Mouse (Mus musculus) ovary, postnatal 14 days (tissue): ENCODE data around the gene Stx2.
"Not testable (repeated sequence)": the region's sequence is repeated elsewhere in the genome, so short reads cannot be mapped to it uniquely, and the experiment has no call there.

Source experiments
- DNase-seq: peaks from one replicate; pipeline ENCODE4 v3.0.0; 2022; ENCODE audit warnings: low spot score

Gene Stx2

DNA sequence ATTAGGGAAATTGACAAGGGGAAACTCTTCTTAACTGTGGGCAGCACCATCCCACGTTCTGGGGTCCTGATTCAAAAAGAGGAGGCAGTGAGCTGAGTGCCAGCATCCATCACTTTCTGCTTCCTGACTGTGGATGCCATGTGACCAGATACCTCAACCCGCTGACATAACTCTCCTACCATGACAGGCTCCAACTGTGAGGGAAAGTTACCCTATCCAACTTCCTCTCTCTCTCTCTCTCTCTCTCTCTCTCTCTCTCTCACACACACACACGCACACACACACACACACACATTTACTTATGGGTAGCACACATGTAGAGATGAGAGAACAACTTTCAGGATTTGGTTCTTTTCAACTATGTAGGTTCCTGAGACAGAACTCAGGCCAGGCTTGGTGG is 1.2 kb upstream of the Stx2 start:
- DNase-seq = no peak

DNA sequence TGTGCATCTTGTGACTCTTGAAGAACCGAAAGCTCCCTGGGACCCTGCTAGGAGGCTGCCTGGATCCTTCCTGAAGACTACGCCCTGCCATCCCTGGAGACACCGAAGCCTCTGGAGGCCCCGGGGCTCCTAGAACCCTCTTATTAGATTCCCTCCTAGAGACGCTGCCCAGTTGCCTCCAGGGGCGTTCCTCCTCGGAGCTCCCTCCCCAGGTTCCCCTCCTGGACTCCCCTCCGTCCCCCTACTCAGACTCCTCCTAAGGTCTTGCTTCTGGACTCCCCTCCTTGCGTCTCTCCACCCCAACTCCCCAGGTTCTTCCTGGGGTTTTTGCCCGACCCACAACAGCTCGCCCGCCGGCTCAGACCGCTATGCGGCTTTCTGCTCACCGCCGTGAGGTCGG is 366 bp downstream of the Stx2 start:
- no peak for DNase-seq

GRCm38 (mm10) chr5:129007105-129007957 is 1.0 kb downstream of the Stx2 start:
- DNase-seq = no peak

DNA sequence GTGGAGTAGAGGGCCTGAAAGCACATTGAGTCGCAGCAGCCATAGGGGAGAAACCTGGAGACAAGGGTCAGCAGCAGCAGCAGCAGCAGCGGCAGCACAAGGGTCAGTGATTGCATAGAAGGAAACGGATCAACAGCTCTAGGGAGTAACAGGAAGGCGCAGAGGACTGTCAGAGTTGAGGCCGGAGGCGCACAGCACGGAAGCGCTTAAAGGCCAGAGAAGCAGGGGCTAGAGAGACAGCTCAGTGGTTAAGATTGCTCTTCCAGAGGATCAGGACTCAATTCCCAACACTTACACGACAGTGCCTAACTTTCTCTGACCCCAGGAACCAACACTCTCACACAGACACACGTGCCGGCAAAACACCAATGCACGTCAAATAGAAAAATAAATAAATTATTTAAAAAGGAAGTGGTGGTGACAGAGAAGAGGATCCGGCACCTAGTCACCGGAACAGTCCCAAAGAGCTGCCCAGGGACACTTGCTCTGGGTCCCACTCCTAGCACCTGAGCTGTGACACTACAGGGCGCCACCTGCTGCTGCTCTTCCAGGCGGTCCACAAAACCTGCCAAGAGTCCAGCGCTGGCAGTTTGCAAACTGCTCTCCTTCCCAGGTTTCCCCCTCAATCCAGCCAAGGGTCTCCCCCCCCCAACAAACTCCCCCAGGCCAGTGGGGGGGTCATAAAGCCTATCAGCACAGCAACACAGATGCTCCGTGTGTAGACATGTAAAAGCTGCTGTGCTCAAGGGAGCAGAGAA is 2.2 kb downstream of the Stx2 start:
- no peak for DNase-seq

DNA sequence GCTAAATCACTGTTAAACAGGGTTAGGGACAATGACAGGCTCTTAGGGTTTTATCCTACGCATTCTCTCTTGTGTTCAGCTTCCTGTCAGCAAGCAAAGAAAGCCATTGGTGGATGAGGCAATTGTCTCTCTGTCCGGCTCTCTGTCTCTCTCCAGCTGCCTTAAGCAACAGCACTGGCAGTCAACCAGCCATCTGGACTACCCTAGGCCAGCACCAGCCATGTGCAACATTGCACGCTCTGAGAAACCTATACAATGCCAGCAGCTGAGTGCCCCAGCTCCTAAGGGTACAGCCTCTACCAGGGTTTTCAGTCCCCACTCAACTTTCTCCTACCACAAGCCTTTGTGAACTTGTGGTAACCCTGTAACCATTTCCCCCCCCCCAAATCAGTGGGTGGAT is 3.0 kb downstream of the Stx2 start:
- no peak for DNase-seq

DNA sequence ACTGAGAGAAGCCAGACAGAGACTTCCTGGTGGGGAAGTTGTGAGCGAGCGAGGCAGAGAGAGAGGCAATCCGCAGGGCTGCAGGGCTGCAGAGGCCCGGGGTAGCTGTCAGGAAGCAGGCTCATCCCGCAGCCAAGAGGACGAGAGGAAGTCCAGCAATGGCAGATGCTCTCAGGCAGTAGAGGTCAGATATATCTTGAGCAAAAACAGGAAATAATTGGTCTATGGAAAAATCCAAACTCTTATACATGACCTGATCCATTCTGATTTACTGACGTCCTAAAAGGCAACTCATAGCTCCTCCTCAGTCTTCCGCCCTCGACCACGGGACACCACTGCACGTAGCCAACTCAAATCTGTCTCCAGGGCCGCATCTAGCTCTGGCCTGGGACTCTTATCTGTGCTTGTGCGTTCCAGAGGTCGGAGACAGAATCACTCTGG is 5.8 kb downstream of the Stx2 start:
- DNase-seq = no peak

DNA sequence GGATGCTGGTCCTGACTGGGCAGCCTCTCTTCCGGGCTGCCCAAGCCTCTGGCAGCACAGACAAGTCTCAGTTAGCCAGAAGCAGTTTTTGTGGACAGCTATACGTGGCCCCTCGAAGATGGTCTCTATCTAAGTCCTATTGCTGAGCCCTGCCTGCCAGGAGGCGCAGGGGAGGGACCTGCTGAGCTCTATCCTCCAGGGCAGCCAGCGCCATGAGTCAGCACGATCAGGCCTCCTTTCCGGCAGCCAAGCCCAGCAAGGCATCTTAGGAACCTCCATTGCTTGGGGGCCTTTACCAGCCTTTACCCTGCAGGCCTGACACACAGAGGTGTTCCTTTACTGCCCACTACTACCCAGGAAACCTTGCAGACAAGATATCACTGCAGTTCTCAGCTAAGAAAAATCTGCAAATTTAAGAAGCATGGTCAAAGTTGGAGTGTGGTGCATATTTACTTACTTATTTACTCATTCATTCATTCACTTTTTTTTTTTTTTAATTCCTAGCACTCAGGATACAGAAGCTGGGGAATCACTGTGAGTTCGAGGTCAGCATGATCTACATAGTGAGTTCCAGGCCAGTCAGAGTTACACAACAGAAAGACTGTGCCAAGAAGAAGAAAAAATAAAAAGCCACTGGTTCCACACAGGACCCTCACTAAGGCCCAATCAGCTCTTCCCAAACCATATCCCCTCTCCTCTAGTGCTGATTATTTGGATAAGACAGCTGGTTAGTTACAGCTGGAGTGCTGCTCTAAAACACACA is 7.5 kb downstream of the Stx2 start:
- no peak for DNase-seq

DNA sequence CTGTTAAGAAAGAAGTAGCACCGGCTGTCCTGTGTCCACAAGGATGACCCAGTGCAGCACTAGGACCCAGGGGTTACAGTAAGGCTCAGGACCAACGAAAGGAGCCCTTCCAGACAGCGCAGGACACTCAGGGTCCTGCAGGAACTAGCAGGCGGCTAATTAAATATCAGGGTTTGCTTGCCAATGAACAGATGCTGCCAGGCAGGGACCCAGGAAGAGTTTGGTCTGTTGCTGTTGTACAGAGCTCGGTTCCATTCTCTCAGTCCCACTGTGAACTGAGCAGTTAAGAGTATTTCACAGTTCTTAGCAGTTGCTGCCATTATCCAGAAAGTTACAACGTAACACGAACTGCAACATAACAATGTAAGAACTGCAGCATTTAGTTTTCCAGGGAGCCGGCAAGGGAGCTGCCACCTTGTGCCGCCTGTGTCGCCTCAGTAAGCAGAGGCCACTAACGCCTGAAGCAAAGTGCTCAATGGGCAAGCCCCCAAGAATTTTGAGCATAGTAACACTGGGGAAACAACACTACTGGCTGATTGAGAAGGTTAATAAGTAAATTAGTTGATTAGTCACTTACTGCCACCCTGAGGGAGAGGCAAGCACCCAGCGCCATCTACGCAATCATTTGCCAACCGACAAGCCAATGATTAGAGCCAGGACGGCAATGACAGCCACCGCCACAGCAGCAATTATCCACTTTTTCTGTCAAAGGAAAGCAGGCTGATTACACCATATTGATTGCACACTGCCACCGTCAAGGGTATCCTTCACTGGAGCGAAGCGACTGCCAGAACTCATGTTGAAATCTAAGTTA is 21.0 kb downstream of the Stx2 start:
- DNase-seq = no peak

DNA sequence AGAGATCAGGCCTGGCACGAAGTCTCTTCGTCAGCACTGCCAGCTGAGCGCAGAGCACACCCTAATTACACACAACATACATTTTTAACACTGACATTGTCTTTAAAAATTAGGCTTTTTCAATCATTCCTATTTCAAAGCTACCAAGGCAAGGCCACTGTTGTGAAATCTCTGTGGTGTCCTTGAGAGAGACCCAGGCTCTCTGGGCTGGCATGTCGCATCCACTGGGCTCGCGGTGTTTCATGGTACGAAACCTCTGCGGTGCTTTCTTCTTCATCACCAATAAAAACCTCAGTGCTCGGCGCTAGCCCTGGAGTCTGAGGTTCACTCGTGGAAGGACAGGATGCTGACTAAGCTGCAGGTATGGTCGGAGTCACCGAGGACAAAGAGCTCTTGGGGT is 22.4 kb downstream of the Stx2 start:
- no peak for DNase-seq

DNA sequence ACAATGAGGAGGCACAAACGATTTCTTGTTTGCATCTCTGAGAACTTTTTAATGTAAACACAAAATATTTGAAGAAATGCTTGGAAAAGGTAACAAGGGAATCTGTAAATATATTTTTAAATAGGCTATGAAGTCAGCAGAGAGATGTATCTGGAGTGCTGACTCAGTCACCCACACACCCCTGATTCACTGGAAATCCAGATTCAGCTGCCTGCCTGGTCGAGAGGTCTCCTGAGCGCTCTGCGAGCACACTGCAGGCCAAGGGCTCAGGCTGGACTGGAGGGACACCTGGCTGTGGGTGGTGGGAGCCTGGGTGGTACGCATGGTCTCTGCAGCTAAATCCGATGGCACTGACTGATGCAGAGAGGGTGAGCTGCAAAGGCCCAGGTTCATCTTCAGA is 23.8 kb downstream of the Stx2 start:
- DNase-seq = no peak

DNA sequence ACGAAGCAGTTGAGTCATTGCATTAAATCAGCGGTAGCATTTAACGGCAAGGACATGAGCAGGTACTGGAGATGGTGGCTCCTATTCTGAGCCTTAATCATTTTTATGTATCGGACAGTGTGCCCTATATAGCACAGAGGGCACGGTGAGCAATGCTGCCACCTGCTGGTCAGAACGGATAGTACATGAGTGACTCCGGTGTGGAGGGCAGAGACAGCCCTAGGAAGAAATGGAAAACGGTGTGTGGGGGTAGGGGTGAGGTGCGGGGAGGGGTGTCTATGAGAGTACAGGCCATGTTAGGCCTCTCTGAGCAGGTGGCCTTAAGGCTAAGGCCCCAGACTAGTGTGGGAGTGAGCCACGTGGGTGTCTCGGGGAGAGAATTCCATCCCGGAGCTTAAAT is 26.8 kb downstream of the Stx2 start:
- DNase-seq = peak; percentile 71

- no peak for DNase-seq
Measured at GRCm38 (mm10) chr5:128980857-128981256, 27.5 kb downstream of the Stx2 start.

- DNase-seq = no peak
Measured at GRCm38 (mm10) chr5:128978957-128979356, 29.4 kb downstream of the Stx2 start.

- not testable (repeated sequence) for DNase-seq
Measured at GRCm38 (mm10) chr5:128977466-128977865, 30.9 kb downstream of the Stx2 start.

DNA sequence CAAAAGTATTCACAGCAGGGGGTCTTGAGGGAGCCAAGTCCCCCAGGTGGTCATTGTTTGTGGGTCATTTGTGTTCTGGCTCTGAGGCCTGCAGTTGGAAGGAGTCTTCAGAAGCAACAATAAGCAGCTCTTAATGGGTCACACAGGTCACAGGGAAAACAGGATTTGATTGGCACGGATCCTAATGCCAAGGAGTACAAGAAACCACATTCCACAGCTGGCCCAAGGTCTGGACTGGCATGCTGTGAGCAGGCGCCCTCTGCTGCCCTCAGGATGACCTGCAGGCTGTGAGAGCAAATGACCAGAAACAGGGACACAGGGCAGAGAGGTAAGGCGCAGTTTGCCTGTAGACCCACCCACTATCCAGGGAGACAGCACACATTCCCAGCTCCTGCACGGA is 32.1 kb downstream of the Stx2 start:
- DNase-seq = peak; percentile 23

- peak; percentile 73 for DNase-seq
Measured at GRCm38 (mm10) chr5:128971298-128971697, 37.1 kb downstream of the Stx2 start.

DNA sequence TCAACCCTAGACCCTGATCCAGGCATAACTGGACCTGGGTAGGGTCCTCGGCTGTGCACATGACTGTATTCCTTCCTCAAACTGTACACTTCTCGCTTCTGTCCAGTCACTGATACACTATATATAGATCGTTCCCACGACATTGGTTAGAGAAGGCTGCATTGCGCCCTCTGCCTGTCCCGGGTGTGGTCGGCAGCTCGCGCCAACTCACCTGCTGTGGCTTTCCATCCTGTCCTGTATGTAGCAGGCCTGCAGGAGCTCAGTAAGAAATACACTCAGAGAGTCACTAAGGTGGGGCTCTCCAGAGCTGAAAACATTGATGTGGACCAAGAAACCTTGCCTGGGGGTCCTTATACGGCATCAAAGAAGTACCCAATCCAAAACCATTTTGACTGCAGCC is 37.5 kb downstream of the Stx2 start:
- no peak for DNase-seq

DNA sequence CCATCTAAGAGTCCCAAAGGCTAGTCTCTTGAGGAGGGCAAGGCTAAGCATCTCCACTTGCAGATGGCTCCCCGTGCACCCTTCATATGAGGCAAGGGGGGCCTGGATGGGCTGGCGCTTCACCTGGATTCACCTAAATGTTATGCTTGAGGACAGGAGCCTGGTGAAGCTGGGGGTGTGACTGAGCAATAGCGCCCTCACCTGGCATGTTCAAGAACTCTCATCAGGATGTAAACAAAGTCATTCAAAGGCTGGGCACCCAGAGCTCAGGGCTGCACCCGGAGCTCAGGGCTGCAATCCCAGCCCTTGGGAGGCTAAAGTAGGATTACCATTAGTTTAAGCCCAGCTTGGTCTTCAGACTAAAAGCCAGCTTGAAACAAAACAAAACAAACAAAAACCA is 44.0 kb downstream of the Stx2 start:
- no peak for DNase-seq

DNA sequence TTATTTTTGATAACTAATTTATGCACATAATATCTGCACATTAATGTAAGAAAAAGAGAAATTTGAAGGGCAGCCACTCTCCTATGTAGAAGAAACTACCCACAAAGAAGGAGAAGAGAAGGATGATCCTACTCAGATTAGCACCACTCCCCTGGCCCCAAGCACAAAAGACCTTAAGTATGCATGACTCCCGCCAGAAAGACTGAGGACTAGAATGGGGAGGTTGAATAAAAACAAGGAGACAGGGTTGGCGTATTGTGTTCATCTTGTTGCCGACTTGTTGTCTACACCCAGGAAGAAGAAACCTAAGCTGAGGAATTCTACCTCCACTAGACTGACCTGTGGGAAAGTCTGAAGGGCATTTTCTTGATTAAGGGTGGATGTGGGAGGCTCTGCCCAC is 49.5 kb downstream of the Stx2 start:
- no peak for DNase-seq

DNA sequence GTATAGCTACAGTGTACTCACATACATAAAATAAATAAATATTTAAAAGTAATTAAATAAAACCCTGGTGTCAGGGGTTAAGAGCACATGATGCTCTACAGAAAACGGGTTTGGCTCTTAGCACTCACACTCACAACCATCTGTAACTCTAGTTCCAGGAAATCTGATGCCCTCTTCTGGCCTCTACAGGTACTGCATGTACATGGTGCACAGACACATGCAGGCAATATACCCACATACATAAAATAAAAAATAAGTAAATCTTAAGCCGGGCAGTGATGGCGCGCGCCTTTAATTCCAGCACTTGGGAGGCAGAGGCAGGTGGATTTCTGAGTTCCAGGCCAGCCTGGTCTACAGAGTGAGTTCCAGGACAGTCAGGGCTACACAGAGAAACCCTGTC is 54.0 kb downstream of the Stx2 start:
- DNase-seq = not testable (repeated sequence)

GRCm38 (mm10) chr5:128953278-128954070 is 54.9 kb downstream of the Stx2 start, which contains the start of gene Rimbp2:
Rimbp2 (minus strand) TSS chr5:128953486.
- DNase-seq = no peak
